Mouse (Mus musculus): ENCODE results near the gene Olfr1201.

Gene Olfr1201

GRCm38 (mm10) chr2:88792736-88793135, at the start of gene Olfr1201:
Olfr1201 (plus strand) TSS chr2:88793036.
- no peak for DNase-seq

DNA sequence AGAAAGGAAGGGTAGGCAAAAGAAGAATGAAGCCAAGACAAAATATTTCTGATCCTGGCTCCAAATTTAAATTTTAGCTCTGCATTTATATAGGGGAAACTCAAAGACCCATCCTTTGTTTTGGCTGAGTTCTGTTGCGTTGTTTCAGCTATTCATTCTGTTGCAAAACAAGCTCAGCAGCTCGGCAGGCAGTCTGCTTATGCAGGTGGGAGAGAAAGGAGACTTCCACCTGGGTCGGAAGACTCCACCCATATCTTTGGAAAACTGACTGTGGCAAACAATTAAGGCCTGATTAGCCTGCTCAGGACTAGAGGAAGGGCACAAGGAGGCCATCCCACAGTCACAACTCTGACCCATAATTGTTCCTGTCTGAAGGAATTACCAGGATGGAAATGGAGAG, 49.5 kb upstream of the Olfr1201 start:
- DNase-seq = no peak

- no peak for DNase-seq
Measured at GRCm38 (mm10) chr2:88751270-88751669, 41.6 kb upstream of the Olfr1201 start, which contains the start of gene Olfr1198. Olfr1198 (minus strand) TSS chr2:88751370.

- no peak for DNase-seq
Measured at GRCm38 (mm10) chr2:88760369-88760768, 32.5 kb upstream of the Olfr1201 start, which contains the start of gene Olfr1199. Olfr1199 (minus strand) TSS chr2:88760469.

GRCm38 (mm10) chr2:88770388-88770787, 22.4 kb upstream of the Olfr1201 start, which contains the start of gene Olfr1200:
Olfr1200 (minus strand) TSS chr2:88770488.
- DNase-seq = no peak

DNA sequence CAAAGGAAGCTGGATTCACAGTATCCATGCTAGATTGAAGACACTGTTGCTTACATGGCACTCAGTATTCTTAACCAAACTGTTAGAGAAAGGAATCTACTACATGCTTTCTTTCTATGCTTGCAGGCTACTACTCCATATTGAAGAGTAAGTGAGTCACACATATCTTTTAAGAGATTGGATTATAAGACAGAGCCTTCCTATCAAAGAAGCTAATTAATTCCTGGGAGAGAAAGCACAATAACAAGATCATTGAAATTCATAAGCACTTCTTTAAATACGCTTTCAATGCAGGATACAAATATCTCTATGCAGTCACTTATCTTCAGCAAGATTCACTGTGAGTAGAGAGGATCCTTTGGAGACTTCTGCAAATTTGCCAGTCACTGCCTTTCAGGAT, 21.4 kb downstream of the Olfr1201 start, which contains the start of gene Olfr1202:
Olfr1202 (plus strand) TSS at position 301 of the 400 bp plus-strand sequence.
- no peak for DNase-seq

GRCm38 (mm10) chr2:88829437-88829836, 36.6 kb downstream of the Olfr1201 start, which contains the start of gene Olfr1205:
Olfr1205 (plus strand) TSS chr2:88829737.
- no peak for DNase-seq

- DNase-seq = no peak
Measured at GRCm38 (mm10) chr2:88838477-88838876, 45.6 kb downstream of the Olfr1201 start.
